Mouse (Mus musculus) yolk sac, embryonic 10.5 days (tissue): ENCODE results near the gene Rtcb.

ENCODE experiments used
- DNase-seq: peaks from one replicate; pipeline ENCODE4 v3.0.0-alpha.2; 2017; ENCODE audit warnings: low spot score

The Rtcb gene

DNA sequence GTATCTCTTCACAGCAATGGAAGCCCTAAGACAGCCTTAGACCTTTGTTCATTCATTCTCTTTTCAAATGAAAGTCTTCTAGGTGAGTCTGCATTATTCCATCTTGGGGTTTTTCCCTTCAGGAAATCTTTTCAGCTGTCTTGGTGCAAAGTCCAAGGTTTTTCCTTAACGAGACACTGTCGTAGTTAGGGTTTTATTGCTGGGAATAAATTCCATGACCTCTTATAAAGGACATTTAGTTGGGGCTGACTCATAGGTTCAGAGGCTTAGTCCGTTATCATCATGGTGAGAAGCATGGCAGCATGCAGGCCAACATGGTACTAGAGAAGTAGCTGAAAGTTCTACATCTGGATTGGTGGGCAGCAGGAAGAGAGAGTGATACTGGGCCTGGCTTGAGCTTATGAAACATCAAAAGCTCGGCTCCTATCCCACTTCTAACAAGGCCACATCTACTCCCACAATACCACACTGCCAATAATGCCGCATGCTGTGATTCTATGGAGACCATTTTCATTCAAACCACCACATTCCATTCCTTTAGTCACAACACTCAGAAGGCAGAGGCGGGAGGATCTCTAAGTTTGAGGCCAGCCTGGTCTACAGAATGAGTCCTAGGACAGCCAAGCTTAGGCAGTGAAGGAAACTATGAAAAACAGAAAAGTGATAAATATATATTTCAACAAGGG is 21.2 kb downstream of the Rtcb start:
- DNase-seq, result no peak

DNA sequence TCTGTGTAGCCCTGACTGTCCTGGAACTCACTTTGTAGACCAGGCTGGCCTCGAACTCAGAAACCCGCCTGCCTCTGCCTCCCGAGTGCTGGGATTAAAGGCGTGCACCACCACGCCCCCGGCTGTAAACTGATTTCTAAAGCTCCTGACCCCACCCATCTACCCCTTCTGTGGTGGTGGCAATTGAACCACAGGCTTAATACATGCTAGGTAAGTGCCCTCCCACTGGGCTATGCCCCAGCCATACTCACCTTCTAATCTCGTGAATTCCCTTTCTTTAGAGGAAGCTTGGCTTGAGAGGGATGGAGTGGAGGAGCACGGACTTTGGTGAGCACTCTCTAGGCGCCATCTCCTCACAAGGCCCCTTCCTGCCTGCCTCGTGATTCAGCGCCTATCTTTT is 27.7 kb downstream of the Rtcb start:
- no peak for DNase-seq

- no peak for DNase-seq
These were observed 28.4 kb downstream of the Rtcb start for GRCm38 (mm10) chr10:85929208-85929591.

DNA sequence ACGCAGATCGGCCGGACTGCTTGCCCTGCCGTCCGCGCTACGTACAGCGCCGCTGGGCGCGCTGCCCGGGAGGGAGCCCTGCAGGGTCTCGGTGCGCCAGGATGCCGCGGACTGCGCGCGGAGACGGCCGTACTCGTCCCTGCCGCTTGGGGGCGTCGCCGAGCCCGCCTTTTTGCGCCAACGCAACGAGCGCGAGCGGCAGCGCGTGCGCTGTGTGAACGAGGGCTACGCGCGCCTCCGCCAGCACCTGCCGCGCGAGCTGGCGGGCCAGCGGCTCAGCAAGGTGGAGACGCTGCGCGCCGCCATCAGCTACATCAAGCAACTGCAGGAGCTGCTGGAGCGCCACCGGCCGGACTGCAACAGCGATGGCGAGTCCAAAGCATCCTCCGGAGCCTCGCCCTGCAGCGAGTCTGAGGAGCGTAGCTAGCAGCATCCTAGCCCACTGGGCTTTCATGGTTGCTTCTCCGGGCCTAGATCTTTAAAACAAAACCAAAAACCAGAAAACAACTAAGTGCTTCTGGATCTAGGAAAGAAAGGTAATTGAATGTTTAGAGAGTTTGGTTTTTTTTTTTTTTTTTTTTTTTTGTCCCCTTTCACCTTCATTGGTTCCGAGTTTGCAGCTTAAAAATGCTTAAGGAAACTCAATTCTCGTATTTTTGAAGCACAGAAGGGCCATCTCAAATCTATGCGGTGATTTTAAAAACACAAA is 29.0 kb downstream of the Rtcb start:
- peak; percentile 59 for DNase-seq

- no peak for DNase-seq
These were observed 29.8 kb downstream of the Rtcb start, which contains the start of gene Ascl4 for GRCm38 (mm10) chr10:85927676-85928445. Gene Ascl4, plus strand, starts transcription at chr10:85927681.

DNA sequence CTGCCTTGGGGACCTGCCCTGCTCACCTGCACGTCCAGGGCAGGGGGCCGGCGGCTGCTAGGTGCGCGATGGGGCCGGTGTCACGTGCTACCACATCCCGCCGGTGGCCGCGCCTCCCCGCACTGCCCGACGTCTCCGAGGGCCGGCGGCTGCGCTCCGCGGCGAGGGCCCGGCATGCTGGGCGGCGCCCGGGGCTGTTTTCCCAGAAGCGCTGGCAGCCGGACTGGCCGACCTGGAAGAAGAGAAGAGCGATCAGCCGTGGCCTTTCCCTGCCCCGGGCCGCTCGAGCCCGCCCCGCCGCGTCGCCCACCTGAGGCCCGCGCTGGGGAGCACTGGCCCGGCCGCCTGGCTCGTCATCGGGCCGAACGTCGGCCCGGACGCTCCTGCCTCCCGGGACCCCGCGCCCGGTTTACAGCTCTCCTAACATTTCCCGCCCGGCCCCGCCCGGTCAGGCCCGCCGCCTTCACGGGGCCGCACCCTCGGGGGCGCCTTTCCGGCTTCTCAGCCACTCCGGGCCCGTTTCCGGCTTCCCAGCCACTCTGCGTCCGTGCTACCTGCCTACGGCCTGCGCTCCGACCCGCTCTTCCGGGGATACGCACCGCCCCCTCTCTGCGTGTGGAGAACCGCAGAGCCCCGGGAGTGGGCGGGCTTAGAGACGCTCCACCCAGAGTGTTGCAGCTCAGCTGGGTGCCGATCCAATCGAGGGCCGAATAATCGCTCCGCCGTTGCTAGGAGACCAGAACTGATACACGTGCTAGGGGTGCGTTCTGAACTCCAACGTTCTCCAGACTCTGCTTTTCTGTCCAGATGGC is 40.9 kb downstream of the Rtcb start, which contains the start of gene Prdm4:
Gene Prdm4 (minus strand): TSS at position 645 of the 812 bp plus-strand sequence.
- peak; percentile 97 for DNase-seq
